Mouse (Mus musculus) layer of hippocampus, adult 9-11 months (tissue): ENCODE data around the gene Med15.
"Not testable (repeated sequence)": the region's sequence is repeated elsewhere in the genome, so short reads cannot be mapped to it uniquely, and the experiment has no call there.

Experiments
- DNase-seq: peaks from one replicate; pipeline ENCODE4 v3.0.0; 2022

Gene Med15

DNA sequence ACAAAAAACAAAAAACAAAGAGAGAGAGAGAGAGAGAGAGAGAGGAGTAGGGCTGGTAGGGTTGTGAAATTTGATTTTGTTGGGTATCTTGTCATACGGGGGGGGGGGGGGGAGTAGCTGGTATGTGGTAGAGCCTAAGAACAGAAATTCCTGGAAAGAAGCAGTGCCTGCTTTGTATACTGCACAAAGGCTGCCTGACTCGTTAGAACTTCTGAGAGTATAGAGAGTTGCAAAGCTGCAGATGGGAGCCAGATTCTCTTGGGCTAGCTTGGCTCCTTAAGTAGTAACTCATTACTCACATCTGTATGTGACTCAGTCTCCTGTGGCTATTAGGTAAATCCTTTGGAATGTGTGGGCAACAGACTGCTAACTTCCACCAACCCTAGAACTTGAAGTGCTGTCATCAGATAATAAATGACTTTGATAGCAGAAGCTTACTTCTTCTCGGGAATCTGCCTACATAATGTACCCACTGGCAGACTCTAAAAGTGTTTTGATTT is at the start of gene Med15:
Med15 (minus strand) TSS at position 51 of the 500 bp plus-strand sequence.
- DNase-seq, result no peak

DNA sequence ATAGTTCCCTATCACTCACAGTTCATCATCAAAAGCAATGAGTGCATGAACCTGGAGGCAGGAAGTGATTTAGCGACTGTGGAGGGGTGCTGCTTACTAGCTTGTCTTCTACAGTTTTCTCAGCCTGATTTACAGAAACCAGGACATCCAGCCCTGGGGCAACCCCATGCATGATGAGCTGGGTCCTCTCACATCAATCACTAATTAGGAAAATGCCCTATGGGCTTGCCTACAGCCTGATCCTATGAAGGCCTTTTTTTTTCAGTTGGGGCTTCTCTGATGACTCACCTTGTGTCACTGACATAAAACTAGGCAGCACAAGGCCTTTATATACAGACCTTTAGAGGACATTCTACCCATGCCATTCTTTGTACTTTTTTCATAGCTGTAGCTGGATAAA is 47.0 kb upstream of the Med15 start:
- DNase-seq, result no peak

DNA sequence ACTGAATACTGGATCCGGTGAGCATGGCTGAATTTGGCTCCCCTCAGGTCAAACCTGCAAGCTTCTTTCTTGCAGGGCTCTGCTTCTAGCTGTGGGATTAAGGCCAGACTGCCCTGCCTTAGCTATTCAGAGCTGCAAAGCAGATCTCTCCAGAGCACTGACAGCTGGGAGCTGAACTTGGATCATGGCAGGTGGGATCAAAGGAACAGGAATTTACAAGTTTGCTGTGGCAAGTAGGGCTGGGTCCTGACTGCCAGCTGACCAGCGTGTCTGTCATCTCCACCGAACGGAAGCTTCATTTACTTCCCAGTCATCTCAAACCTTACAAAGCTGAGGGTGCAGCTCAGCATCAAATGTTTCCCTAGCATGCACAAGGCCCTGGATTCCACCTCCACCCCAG is 45.5 kb upstream of the Med15 start:
- no peak for DNase-seq

DNA sequence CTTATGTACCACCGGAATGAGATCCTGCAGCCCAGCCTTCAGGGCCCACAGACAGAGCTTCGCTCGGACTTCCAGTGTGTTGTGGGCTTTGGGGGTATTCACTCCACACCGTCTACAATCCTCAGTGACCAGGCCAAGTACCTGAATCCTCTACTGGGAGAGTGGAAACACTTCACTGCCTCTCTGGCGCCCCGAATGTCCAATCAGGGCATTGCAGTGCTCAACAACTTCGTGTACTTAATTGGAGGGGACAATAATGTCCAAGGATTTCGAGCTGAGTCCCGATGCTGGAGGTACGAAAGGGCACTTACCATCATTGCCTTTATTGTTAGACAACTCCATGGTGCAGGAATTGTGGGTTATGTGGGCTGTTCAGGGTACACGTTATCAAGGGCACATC is 44.1 kb upstream of the Med15 start:
- DNase-seq, result no peak

DNA sequence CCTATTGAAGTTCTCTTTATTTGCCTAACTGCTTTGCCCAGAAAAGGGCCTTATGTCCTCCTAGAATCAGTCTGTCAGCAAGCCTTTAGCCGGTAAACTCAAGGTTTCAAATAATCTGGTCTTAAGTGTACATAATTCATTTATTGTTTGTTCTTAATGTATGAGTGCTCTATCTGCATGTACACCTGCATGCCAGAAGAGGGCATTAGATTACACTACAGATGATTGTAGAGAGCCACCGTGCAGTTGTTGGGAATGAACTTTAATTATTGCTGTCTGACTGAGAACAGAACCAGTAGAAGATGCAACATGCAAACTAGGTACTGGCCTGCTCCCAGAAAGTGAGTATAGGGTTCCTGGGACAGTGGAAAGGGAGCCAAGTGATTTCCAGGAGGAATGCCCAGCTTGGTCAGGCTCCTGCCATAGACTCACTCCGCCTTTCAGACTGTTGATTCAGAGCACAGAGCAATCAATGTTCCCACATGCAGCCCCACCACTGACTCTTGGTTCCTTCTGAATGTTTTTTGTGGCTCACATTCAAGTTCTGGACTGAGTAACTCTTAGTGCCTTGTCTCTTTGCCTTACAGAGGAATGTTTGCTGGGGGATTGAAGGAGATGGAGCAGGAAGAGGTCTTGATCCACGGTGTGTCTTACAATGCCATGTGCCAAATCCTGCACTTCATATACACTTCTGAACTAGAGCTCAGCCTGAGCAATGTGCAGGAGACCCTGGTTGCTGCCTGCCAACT is 38.6 kb upstream of the Med15 start:
- DNase-seq, result no peak

DNA sequence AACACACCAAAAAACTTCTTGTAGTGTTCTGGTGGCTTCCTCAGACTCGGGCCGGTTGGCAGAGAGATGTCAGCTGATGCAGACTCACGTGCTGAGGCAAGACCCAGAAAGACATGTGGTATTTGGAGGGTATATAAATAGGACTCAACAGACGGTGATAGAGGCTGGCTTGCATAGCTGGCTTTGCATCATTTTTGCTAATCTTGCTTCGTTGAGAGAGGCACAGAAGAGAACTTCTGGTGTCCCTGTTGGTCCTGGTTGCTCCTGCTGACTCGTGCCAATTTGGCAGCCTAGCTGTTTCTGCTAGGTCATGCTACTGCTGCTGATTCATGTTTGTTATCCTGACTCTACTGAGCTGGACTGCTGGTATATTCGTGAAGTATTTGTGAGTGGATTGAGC is 36.1 kb upstream of the Med15 start:
- peak; percentile 76 for DNase-seq

DNA sequence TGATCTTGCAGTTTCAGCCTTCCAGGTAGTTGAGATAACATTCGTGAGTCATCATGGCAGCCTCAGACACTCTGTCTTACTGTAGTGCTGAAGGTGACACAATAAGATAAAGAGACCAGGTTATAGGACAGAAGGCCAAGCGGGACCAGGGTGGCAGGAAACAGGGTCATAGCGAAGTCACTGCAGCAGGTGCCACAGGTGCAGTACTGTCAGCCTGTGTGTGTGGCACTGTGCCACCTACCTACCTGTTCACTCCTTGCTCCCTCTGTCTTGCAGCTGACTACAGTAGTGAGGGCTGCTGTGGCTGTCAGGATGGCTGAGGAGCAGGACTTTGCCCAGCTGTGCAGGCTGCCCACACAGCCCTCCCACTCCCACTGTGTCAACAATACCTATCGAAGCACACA is 31.4 kb upstream of the Med15 start:
- DNase-seq, result no peak

DNA sequence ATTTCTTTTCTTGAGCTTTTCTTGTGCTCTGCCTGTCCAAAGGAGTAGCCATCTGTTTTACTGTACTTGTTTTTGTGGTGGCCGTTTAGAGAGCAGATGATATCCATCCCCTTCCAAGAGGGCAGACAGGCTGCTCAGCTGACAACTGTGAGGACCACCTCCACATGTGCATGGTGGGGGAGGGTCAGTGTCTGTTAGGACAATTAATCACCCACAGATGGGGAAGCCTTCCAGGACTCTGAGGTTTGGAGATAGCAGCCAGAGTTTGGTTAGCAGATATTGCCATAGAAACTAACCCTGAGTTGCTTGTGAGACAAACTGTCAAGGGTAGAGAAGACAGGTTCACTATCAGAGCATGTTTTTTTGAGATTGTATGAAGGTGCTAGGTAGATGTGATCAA is 28.4 kb upstream of the Med15 start:
- no peak for DNase-seq

DNA sequence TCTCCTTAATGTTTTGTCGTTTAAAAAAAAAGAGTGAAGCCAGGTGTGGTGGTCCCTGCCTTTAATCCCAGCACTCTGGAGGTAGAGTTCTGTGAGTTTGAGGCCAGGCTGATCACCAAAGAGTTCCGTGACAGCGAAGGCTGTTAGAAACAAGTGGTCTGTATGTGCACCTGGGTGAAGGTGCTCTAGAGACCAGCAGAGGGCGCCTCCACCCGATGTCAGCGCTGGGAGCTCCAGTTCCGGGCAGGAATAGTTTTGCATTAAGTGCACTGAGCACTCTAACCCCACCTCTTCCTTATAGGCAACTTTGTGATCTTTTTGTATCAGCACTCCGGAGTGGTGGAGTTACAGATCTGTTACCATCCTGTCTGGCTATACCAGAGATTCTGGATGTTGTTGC is 28.0 kb upstream of the Med15 start:
- DNase-seq, result no peak

DNA sequence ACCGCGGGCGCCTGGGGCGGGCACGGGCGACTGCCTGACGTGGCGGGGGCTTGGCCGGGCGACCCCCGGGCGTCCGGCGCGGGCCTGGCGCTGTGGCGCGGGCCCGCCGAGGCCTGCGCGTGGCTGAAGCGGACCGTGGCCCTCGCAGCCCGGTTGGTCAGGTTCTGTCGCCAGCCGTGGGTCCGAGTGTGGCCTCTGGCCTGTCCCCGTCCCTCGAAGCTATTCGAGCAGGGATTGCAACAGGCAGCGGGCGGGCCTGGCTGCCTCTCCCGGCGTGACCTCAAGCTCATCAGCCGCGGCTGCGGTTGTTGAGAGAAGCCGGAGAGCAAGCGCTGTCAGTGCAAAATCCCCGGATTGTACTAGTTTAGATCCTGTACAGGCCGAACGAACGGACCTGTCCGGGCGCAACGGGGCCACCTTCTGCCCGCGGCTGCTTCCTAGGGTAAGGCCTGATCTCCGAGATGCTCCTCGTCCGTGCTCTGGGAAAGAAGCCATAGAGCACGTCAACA is 27.2 kb upstream of the Med15 start:
- peak; percentile 16 for DNase-seq

DNA sequence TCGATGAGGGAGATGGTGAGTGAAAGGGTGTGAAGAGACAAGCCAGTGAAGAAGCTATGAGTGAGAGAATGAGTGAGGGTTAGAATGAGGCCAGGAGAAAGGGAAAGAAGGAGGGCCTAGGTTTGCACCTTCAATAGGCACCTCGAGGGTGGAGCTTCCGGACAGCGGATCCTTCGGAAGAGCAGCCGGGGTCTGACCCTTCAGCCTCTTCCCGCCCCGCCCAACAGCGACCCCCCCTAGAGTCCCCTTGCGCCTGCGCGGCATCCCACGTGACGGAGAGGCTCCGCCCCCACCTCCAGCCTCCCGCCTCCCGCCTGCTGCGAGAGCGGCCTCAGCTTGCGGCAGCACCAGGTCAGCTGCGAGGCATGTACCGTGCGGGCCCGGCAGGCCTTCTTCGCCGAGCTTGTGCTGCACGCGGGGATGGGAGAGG is 26.7 kb upstream of the Med15 start, which contains the start of gene Klhl22:
Klhl22 (plus strand) TSS at position 275 of the 430 bp plus-strand sequence.
- peak; percentile 84 for DNase-seq

DNA sequence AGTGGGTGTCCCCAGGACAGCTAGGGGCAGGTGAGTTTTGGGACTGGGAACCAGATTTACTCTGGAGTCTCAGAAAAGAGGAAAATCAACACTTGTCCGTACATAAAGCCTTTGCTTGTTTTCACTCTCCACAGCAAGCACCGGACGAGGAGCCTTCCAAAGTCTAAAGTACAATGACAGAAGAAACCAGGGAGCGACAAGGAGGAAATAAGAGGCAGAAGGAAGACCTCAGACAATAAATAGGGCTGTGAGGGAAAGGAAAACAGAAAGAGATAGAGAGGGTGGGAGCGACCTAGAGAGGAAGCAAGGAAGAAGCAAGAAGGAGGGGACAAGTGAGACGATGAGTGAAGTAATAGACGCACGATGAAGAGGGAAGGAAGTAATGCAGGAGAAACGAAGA is 26.2 kb upstream of the Med15 start:
- DNase-seq, result no peak

DNA sequence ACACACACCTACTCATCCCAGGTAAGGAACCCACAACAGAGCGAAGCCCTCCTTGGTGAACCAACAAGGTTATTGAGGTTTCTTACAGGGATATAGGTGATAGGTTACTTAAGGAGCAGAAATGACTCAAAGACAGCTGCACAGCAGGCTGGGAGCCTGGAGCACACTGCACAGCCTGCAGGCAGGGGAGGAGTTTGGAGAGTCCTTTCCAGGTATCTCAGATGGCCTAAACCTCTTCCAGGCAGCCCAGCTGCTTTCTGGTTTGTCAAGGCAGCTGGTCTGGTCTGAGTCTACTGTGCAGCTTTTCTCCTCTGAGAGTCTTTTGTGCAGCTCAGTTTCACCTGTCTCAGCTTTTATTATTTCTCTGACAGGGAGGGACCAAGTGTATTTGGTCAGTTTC is 25.1 kb upstream of the Med15 start:
- DNase-seq, result no peak

DNA sequence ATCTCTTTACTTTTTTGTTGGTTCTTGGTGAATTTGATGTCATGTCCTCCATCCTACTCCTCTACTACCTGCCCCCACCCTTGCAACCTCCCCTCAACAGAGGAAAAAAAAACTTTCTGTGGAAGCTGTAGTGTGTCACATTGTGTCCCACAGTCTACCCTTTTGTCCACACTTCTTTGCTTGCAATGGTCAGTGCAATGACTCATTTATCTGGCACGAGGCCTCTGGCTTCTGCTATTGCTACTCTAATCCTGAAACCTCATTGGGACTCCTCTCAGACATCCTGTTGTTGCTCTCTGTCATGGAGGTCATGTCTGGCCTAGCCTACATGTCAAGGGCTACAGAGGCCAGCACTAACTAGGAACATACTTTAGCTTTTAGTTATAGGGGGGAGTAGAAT is 21.0 kb upstream of the Med15 start:
- DNase-seq, result no peak

DNA sequence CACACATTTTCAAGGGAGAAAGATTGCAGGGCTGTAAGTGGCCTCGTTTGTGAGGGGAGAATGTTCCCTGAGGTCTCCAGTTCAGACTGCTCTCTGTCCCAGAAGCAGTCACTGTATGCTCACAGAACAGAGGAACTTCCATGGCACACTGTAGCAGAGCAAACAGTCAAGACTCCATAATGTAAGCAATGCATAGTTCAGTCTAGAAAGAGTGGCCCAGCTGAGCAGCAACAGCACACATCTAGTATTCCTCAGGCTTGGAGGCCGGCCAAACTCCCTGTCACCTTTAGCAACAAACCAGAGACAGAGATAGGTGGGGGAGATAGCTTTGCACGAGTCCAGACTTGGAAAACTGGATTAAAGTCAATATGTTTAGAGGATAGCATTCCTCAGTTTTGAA is 20.3 kb upstream of the Med15 start:
- no peak for DNase-seq

DNA sequence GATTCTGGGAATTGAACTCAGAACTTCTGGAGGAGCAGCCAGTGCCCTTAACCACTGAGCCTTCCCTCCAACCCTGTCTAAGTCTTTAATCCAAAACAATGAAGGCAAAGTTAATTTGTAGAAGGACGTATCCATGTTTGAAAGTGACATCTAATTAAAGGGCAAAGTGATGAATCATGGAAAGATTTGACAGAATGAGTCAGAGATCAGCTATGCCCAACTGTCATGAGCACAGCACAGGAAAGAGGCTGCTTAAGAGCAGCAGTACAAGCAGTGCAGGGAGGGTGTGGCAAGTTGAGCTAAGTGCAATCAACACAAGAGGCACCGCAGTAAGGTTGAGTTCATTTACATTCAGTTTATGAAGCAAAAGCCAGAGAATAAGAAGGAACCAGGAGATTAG is 12.4 kb upstream of the Med15 start:
- DNase-seq, result no peak

DNA sequence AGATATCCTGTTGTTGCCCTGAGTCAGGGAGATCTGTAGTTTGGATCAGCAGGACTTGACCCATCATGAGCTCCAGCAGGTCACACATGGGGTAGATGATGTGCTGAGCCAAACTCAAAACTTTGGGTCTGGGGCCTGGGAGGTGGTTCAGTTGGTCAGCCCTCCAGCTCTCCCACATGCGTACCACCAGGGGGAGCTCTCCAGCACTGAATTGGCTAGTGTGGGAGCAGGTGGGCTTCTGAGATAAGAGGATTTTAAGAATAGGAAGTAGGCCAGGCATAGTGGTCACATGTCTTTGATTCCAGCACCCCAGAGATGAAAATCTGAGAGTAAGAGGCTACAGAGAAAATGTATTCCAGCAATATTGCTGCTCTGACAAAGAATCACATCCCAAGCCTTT is 11.8 kb upstream of the Med15 start:
- DNase-seq, result no peak

DNA sequence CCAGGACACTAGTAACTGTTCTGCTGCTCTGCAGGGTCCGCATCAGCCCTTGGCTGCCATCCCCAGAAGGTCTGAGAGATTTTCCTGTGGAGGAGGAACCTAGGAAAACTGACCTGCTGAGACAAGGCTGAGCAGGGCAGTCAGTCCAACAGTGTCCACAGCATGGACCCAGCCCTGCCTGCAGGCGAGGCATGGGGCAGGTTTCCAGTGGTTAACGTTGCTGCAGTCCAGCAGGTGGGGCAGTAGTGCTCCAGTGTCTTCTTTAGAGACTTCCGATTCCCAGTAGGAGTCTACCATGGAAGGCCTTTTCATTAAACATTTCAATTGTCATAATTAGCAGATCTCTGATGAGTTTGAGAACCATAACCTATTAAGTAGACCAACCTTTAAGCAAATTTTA is 10.6 kb upstream of the Med15 start:
- DNase-seq, result no peak

DNA sequence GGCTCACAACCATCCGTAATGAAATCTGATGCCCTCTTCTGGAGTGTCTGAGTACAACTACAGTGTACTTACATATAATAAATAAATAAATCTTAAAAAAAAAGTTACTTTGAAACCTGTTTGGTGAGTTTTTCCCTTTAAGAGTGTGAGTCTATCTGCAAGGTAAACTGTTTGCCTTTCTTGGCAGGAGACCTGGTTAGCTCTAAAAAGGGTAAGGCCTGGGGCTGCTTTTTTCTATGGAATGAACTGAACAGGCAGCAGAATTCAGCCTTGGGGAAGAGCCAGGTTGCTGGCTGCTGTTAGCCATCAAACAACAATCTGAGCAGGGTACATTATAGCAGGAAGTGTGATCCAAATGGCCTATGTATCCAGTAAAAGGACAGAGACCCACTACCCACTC is 10.1 kb upstream of the Med15 start:
- no peak for DNase-seq

DNA sequence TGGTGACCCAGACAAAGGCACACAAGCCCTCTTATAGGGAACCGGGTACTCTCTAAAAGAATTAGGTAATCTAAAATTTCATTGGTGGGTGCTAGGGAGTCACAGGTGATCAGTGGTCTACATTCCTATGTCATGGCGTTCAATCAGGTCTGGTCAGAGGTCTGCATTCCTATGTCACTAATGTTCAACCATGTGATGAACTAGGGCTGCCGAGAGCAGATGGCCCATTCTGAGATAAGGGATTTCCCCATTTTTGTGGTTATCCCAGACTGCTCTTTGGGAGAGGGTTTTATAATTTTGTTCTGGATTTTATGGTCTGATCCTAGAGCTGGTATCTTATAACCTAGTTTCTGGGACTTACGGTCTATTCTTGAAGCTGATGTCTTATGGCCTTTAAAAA is 7.4 kb upstream of the Med15 start:
- no peak for DNase-seq

DNA sequence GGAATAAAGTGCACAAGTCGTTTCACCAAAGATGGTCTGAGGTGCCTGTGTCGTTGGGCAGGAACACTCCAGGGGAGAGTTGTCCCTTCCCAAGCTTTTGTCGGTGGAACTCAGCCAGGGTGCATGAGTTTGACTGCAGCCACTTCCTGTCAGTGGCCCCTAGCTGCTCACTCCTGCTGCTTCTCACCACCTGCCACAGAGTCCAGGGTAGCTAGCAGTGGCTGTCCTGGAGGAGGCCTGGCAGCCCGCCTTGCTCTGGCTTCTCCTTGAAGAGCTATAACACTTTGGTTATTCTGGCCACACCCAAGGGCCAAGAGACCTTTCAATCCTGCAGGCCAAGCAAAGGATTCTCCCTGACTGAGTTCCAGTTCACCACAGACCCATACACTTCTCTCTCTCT is 3.5 kb upstream of the Med15 start:
- DNase-seq, result no peak

DNA sequence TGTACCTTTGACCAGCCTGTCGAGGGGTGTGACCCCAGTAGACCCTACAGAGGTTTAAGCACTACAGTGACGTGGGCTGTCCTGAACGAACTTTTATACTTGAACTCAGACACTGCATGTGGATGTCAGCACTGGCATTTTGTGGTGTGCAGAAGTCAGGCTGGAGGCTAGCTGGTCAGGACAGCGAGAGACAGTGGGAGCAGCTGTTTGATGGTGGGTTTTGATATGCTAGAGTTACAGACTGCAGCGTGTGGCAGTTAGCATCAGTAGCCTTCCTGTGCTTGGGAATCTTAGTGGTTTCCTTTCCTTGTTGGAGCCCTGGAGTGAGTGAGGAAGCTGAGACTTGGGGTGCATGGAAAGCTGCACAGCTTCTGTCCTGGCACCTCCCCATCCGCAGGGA is 2.2 kb upstream of the Med15 start:
- DNase-seq, result not testable (repeated sequence)

DNA sequence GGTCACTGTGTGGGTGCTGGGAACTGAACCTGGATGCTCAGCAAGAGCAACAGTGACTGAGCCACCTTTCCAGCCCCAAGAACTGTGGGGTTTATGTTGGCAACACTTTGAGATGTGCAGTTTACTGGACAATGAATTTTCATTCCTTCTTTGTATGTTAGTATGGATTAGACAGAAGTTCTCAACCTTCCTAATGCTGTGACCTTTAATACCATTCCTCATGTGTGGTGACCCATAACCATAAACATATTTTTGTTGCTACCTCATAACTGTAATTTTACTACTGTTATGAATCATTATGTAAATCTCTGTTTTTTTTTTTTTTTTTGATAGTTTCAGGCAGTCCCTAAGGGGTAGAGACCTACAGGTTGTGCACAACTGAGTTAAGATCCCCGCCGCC is 955 bp upstream of the Med15 start:
- DNase-seq, result no peak

DNA sequence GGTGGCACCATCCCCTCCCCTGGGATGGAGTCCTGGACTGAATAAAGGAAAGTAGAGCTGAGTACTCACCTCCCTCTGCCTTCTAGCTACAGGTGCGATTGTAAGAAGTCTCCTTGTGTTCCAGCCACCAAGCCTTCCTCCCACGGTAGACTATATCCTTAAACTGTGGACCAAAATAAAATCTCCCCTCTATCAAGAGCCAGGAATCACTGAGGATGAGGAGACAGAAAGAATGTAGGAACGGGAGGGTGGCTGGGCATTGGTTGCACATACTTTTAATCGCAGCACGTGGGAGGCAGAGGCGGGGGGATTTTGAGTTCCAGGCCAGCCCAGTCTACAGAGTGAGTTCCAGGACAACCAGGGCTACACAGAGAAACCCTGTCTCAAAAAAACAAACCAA is 260 bp downstream of the Med15 start:
- DNase-seq, result no peak

DNA sequence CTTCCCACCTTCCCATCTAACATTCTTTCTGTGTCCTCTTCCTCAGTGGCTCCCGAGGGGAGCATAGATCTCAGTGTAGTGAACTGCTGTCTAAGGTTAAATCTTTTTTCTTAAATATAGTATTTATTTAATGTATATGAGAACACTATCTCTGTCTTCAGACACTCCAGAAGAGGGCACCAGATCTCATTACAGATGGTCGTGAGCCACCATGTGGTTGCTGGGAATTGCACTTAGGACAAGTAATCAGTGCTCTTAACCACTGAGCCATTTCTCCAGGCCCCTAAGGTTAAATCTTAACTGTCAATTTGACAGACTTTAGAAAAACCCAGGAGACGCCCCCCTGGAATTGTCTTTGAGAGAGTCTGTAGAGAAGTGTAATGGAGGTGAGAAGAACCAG is 670 bp downstream of the Med15 start:
- DNase-seq, result no peak
